Mouse (Mus musculus) 3134 (cell line): Measurements from ENCODE around the gene Iscu.

Experiments used
- DNase-seq: peaks from one replicate; pipeline ENCODE4 v3.0.0-alpha.2; 2011; ENCODE audit warnings: low spot score; ENCODE audit not compliant: insufficient read length; ENCODE audit errors: extremely low read depth

The Iscu gene

DNA sequence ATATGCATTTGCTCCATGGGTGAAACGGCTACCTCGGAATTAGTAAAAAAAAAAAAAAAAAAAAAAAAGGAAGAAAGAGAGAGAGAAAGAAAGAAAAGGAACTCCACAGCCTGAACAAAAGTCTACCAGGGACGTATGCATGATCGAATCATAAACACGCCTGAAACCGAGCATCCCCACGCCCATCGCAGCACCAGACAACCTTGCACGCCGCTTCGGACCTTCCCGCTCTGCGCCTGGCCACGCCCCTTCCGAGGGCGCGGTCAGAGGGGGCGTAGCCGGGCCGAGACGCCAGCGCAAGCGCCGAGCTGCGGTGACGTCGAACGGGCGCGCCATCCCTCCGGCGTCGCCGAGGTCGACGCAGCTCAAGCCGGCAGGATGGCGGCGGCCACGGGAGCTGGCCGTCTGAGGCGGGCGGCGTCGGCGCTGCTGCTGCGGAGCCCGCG is at the start of gene Iscu, which contains the start of gene Sart3:
Gene Iscu (plus strand): TSS at position 299 of the 446 bp plus-strand sequence.
Gene Sart3 (minus strand): TSS at position 61 of the 446 bp plus-strand sequence.
- peak; percentile 97 for DNase-seq

DNA sequence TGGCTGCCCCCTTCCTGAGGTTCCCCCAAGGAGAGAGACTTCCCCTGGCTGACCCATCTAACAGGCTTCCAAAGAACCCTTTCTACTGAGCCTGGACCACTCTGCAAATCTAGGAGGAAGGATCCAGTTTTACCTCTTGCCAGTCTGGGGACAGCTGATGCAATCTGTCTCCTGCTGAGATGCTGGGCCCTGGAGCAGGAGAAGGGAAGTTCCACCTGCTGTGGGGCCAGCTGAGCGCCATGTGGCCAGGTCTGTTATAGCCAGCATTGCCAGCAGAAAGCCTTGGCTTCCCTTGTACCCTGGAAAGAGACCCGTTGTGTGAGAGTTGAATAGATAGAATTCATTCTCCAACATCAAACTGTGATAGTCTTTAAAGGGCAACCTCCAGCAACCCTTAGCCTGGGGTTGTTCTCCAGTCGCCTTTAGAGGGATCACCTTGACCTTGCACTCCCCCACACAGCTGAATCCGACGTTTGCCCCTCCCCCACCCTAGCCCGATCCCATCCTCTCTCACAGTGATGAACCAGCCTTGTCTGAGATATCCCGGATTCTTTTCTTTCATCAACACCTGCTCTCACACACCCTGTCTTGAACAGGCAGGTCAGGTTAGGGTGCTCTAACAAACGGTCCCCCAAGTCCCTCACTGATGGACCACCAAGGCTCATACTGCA is 48.8 kb upstream of the Iscu start:
- DNase-seq: no peak

DNA sequence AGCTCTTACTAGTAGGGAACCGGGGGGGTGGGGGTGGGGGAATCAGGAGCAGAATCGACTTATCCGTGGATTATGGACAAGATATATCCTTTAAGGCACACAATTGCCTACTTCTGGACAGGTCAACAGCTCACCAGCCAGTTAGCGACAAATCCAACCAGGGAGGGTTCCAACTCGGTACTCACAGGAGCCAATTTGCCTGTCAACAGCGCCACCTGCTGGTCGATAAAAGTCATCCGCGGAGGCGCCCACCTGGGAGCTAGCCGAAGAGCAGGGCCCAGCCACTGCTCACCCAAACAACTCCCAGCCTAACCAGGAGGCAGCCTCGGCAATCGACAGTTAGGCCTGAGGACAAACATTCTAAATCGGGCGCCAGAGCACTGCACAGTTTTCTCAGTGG is 48.1 kb upstream of the Iscu start, which contains the start of gene 1700069L16Rik:
Gene 1700069L16Rik (minus strand): TSS at position 327 of the 400 bp plus-strand sequence.
- peak; percentile 49 for DNase-seq

DNA sequence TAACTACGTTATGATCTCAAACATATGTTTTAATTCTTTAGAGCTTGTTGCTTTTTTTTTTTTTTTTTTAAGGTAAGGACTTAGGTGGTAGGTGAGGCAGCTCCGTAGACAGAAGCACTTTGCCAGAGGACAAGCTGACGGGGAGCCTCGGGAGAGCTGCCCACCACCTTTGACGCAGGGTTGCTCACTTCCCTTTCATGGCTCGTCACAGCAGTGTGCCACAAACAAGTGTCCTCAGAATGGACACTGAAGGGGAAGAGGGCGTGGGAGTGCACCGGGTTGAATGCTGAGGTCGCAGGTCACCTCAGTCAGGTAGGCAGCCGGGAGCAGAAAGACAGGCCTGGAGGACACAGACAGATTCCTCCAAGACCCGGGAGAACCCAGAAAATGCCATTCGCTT is 47.1 kb upstream of the Iscu start:
- DNase-seq: no peak

DNA sequence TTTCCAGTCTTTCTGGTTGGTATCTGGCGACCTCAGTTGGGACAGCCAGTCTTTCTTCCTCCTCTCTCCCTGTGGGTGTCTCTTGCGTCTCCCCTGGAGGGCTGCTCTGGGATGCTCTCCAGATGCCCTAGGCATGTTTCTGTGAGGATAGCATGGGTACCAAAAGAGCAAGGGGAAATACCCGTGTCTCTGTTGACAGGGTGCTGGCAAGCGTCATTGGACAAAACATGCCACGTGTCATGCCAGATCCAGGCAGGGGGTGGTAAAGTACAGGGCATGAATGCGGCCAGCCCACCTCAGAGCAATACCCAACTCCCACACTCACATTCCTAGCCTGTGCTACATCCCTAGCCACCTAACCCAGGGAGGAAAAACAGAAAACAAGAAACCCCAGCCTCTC is 45.9 kb upstream of the Iscu start:
- no peak for DNase-seq

DNA sequence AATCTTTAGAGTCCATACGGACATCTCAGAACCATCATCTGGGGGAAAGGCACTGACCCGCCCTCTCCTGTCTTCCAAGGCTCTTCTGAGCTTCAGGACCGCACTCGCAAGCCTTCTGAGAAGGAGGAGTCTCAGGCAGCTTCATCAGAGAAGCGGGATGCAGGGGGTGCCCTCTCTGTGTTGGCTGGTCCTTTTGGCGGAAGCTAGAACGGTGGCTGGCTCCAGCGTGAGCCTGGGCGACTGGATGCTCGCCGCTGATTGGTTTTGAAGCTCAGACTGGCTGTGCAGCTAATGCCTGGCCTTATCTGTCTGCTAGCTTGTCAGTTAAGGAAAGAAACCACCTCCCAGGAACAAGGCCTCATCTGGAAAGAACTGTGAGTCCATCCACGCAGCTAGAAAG is 45.3 kb upstream of the Iscu start:
- no peak for DNase-seq

DNA sequence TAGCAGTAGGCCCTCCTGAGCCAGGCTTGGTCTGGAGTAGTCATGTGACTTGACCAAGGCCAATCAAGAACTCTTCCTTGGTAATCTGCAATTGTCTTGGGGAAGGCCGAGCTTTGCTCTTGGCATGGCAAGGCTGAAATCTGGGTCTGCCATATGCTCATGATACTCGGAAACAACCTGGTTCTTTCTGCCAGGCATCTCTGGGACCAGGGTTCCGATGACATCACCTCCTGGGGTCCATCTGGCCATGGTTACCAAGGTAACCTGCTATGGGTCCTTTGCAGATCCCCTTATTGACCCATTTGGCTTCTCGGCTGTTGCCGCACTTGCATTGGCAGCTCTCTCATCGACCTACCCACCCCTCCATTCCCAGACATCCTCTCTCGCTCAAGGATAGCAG is 44.5 kb upstream of the Iscu start:
- DNase-seq: no peak

DNA sequence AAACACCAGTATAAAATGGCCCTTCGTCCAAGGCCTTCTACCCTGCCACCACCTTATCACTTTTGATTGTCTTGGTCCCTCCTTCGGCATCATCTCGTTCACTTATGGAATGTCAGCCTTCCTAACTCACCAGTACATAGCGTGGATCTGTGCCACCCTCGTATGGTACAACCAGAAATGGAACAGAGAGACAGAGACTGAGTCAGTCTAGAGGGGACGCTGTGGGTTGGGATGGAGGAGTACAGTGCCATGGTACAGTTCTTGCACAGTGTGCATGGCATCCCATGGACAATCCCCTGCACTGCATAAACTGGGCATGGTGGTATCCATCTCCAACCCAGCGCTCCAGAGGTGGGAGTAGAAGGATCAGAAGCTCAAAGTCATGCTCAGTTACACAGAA is 43.9 kb upstream of the Iscu start:
- DNase-seq: no peak

DNA sequence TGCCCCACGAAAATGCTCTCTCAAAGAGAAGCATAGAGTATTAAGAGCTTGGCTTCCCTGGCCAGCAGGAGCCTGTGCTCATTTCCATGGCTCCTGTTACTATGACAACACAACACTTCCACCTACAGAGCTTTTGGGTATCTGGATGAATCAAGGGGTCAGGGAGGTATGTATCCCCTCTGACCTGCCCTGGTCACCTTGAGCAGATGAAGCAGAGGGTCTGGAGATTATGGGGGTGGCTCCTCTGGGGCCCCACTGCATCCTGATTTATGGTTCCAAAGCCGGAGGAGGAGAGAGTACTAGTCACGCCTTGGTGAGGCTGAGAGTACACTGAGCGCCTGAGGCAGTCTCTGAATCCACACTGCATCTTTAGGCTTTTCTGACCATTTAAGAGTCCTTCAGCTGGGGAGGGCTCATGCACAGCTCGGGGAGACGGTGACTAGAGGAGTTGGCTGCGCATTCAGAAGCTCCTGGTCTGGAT is 41.9 kb upstream of the Iscu start:
- DNase-seq: no peak

DNA sequence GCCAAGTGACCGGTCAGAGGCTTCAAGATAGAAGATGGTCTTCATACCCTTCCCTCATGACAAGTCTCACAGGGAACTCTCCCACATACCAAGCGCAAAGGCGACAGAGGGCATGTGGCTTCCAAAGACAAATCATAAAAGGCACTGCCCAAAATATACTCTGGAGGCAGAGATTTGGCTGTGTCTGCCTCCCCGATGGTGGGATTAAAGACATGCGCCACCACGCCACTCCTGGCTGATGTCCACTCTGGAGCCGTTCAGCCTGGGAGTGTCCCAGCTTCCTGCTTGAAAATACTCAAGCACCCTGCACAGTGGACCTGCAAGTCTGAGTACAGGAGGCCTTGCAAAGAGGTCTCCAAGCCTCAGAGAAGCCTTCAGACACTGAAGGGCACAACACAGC is 41.4 kb upstream of the Iscu start:
- DNase-seq: no peak

DNA sequence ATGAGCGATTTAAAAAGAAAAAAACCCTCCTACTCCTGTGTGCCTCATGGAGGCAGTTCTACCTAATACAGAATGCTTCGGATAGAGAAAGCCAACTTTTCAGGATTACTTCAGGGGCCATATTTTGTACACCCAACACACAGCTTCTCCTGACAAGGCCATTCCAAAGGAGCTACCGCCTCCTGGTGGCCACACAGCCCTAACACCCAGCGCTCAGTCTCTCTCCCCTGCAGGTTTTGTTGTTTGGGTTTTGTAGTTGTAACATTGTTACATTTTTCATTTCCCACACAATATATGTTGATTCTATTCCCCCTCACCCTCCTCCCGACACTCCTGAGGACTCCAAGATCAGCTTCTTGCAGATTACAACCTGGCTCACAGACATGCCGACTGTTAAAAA is 40.4 kb upstream of the Iscu start:
- DNase-seq: no peak

DNA sequence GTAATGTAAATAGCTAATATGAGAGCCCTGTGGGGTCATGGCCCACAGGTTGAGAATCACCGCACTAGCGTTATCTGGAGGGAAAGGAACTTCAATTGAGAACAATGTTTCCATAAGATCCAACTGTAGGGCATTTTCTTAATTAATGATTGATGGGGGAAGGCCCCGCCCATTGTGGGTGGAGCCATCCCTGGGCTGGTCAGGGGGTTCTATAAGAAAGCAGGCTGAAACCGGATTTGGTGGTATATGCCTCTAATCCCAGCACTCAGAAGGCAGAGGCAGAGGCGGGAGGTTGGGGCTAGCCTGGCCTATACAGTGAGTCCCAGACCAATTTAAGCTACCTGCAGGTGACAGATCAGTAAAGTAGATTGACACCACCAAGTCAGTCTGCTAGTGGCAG is 38.2 kb upstream of the Iscu start:
- no peak for DNase-seq

DNA sequence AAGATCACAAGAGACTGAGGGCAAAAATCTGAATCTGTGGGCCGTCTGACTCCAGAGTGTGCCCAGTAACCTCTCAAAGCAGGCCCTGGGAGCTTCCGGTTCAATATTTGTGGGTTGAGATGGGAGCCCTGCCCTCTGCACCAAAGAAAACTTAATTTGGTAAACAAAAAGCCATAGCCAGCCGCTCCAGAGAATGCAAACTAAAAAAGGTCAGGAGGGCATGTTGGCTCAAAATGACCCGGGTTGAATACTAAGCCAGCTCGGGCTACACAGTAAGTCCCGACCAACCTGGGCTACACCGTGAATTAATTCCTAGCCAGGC is 37.6 kb upstream of the Iscu start:
- DNase-seq: no peak

DNA sequence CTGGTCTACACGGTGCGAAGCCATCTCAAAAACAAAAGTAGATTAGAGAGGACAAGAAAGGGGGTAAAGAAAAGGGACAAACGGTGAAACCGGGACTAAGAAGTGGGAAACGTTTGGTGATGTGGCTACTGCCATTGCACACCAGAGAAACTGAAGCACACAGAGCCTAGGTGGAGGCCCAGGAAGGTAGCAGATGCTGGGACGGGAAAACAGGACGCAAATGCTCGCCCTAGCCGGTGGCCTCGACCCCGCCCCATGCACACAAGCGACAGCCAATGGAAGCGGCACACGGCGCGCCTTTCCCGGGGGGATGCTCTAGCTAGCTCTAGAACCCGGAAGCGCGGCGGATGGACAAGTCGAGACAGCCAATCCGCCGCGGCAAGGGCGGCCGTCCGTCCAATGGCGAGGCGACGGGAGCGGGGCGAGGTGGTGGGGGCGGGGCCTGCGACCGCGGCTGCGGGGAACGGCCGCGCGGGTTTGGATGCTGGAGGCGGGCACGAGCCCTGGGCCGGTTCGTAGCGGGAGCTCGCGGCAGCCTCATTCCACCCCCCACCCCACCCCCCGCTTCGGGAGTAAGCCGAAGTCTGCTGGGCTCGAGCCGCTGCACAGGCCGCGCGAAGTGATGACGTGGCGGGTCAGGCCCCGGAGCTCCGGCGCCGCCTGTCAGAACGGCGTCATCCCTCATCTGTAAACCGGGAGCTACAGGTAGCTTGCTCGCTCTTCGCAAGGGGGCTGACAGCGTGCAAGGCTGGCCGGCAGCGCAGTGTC is 37.0 kb upstream of the Iscu start, which contains the start of gene Ficd:
Gene Ficd (plus strand): TSS at position 459 of the 768 bp plus-strand sequence.
- peak; percentile 95 for DNase-seq

DNA sequence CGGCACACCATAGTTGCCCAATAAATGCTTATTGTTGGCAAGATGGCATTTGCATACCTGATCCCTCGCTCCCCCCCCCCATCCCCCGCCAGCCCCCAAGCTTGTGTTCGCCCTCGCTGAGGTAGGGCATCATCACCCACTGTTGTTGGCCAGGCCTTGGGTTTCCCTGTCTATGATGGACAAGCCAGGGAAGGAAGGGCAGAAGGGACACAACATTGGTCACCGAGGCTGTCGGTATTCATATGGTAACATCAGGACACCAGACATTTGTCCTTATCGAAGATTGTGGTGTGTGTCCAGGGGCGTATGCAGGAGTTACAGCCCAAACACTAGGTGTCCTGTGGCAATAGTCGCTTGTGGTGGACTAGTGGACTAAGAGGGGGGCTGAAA is 36.4 kb upstream of the Iscu start:
- DNase-seq: no peak

DNA sequence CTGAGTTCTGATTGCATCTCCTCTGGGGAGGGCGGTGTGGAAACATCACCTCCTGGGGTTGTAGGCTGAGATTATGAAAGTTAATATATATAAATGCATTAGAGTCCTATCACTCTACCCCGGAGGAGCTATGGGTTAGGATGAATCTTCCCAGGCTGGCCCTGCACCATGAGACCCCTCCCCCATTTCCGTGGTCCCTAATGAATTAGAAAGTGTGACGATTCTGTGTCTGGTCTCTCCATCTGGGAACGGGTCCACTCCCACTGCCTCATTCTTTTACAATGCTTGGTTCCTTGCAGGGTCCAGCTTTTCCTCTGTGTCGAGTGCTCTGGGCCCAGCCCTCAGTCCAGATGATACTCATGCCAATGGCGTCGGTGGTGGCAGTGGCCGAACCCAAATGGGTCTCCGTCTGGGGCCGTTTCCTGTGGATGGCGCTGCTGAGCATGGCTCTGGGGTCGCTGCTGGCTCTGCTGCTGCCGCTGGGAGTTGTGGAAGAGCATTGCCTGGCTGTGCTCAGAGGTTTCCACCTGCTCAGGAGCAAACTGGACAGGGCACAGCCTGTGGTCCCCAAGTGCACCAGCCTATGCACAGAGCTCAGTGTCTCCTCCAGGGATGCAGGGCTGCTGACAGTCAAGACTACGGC is 35.9 kb upstream of the Iscu start:
- DNase-seq: no peak

DNA sequence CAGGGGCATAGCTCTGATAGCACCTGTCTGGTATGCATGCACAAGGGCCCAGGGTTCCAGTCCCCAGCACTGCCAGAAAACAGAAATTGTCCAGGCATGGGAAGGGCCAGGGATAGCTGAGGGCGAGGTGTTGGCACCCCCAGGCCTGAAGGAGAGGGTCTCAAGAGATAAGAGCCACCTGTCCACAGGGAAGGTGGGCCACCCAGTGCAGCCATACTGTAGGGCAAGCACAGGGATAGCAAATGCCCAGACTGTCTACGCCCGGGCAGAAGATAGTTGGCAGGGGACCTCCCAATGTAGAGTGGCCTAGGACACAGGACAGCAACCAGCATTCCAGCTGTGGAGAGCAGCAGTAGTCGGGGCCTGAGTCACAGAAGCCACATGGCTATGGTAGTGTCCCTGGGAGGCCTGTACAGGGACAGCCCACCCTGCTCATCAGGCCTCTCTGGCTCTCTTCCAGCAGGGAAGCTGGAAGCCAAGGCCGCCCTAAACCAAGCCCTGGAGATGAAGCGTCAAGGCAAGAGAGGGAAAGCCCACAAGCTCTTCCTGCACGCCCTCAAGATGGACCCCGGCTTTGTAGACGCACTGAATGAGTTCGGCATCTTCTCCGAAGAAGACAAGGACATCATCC is 34.8 kb upstream of the Iscu start:
- DNase-seq: no peak

DNA sequence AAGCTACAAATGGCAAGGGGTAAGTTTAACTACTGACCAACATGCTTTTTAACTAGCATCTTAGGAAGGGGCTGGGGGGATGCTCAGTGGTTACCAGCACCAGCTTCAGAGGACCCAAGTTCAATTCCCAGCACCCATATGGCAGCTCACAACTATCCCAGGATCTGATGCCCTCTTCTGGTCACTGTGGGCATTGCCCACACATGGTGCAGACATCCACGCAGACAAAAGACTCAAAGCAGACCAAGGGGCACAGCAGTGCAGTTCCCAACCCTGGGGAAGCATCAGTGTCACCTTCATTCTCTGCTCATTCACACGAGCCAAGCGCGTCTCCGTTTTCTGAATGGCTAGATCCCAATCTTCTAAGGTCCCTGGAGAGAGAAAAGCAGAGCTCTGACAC is 24.9 kb upstream of the Iscu start:
- DNase-seq: no peak

DNA sequence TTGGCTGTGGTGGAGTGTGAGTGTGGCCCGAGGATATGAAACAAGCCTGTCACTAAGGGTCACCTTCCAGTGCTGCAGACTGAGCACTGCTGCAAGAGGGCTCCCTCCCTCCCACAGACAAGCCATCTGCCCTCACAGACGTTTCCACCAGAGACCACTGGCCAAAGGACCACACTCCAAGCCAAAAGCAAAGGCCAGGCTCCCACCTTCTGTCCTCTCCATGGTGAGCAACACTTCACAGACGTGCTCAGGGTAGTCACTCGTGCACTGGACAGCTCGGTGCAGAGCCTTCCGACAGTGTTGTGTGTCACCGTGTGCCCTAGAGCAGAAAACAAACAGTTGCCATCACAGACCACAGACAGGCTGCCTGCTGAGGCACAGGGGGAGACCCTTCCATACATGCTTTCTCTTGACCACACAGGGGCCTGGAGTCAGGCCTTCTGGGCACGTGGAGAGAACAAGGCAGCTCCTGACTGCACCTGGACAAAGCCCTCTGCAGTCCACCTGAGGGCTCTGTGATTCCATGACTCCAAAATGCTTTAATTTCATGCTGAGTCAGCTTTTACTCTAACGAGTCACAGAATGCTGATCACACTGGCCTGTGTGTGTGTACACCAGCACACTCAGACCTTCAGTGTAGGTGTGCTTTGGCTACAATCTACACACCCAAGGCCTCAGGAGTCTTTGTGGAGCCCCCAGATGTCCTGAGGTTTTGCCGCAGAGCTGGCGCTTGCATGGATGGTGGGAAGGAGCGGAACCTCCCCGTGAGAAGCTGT is 23.8 kb upstream of the Iscu start:
- no peak for DNase-seq

DNA sequence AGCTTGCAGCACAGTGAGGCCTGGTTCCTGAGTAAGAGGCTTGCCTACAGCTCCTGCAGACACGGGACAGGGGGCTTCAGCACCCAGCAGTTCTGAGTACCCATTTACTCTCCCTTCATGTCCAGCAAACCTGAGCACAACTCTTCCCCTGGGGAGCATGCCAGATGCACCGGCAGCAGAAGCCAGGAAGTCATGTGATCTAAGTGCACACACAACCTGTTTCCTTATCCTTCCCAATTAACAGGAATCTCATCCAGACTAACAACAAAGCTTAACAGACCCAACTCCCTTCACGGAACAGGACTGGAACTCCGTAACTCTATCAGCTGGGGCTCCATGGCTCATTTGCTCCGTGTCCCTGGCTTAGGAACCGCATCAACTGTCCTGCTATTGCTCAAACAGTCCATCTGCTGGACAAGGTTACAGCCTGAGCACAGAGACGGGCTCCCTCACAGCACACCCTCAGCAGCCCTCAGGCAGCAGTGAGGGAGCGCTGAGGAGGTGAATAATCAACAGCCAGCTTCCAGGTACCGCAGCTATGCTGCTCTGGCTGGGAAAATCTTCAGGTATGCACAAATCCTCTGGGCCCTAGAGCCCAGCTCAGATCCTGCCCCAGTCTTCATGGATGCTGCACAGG is 20.9 kb upstream of the Iscu start:
- no peak for DNase-seq
